Mouse (Mus musculus) hindbrain, embryonic 16.5 days (tissue): Measurements from ENCODE around the gene Supt4a. TPM values are rescaled to one million over a fixed set of nuclear protein-coding genes. Genes with fewer than 3 reads are reported as not detected.

Source experiments
- ATAC-seq: fragments of 200-750 bp; cut with Nextera tagmentation; 2 replicates; pipeline ENCODE4 v1.8.0; 2017; ENCODE audit warnings: moderate TSS enrichment, moderate library complexity
- H3K27ac ChIP-seq: fragments of 300-500 bp; sonication (generic); 2 replicates; pipeline ENCODE4 v1.5.1; 2014; ENCODE audit warnings: low read depth, mild to moderate bottlenecking, control low read depth, low read length, moderate library complexity
- H3K27me3 ChIP-seq: fragments of 300-500 bp; sonication (generic); replicated peaks from 2 replicates; pipeline ENCODE4 v1.6.1; 2014; ENCODE audit warnings: low read length; ENCODE audit not compliant: control insufficient read depth, insufficient read depth
- H3K36me3 ChIP-seq: fragments of 300-500 bp; sonication (generic); 2 replicates; pipeline ENCODE4 v1.6.1; 2014; ENCODE audit warnings: mild to moderate bottlenecking, low read length, moderate library complexity, mixed read lengths; ENCODE audit not compliant: control insufficient read depth, insufficient read depth
- H3K4me1 ChIP-seq: fragments of 300-500 bp; sonication (generic); 2 replicates; pipeline ENCODE4 v1.6.1; 2014; ENCODE audit warnings: low read depth, low read length; ENCODE audit not compliant: control insufficient read depth, insufficient read depth
- H3K4me2 ChIP-seq: fragments of 300-500 bp; sonication (generic); 2 replicates; pipeline ENCODE4 v1.6.1; 2014; ENCODE audit warnings: mild to moderate bottlenecking, low read length, control low read depth, moderate library complexity
- H3K4me3 ChIP-seq: fragments of 300-500 bp; sonication (generic); 2 replicates; pipeline ENCODE4 v1.5.1; 2014; ENCODE audit warnings: mild to moderate bottlenecking, low read length, control low read depth, moderate library complexity
- H3K9ac ChIP-seq: fragments of 300-500 bp; sonication (generic); 2 replicates; pipeline ENCODE4 v1.6.1; 2014; ENCODE audit warnings: low read depth, mild to moderate bottlenecking, control low read depth, low read length, moderate library complexity
- H3K9me3 ChIP-seq: fragments of 300-500 bp; sonication (generic); 2 replicates; pipeline ENCODE4 v1.6.1; 2014; ENCODE audit warnings: mild to moderate bottlenecking, low read length, moderate library complexity; ENCODE audit not compliant: control insufficient read depth
- WGBS: fragments of 180-500 bp; shearing (Covaris S2); extraction: QIAGEN DNeasy Blood & Tissue Kit; methylation state at CpG from one replicate; pipeline ENCODE4 v1.1.7; 2014; 5-methylcytosine and 5-hydroxymethylcytosine counted together
- microRNA counts: library from miRNA; unstranded; fragments of <30 nt; microRNA quantifications from one replicate; lab custom pipeline; 2016
- microRNA-seq: library from miRNA; unstranded; fragments of <30 nt; microRNA quantifications from one replicate; pipeline ENCODE4, GENCODE M21; 2017
- polyA plus RNA-seq: library from polyadenylated mRNA; unstranded; fragments of >200 nt; fragmentation: Nextera tagmentation; extraction: Ambion mirVana; gene quantifications from 2 replicates; pipeline ENCODE4 v1.2.1, GENCODE M21; 2015

The Supt4a gene
- polyA plus RNA-seq, 1 experiment from 2014 or later = 121 TPM

GRCm38 (mm10) chr11:87772354-87772753 is 35.0 kb downstream of the Supt4a start:
- Histone ChIP-seq H3K4me1 (no peaks in the 10 kb centered on the region), H3K27ac (no peak overlapping the region), H3K27me3 (no peaks in the 10 kb centered on the region; the same call in 1 of the 2 replicates), H3K9me3 (no peaks in the 10 kb centered on the region), H3K9ac (no peak overlapping the region), H3K4me3 (no peak overlapping the region), H3K36me3 (peaks cover 36% of the 10 kb centered on the region), H3K4me2 (no peak overlapping the region)
- 94% methylated on average over 3 of the region's 3 CpGs for WGBS
- no peak for ATAC-seq

- H3K4me1 ChIP-seq = peaks cover 8% of the 10 kb centered on the region; the same call in 1 of the 2 replicates
- H3K9ac ChIP-seq = peak overlapping the region; percentile 62
- H3K36me3 ChIP-seq = peaks cover 17% of the 10 kb centered on the region
- peak overlapping the region; percentile 29; the same call in 1 of the 2 replicates for H3K27ac ChIP-seq
- ATAC-seq = peak; percentile 73
- H3K27me3 ChIP-seq = no peaks in the 10 kb centered on the region; the same call in 1 of the 2 replicates
- H3K4me3 ChIP-seq = peak overlapping the region; percentile 34
- 9% methylated on average over 21 of the region's 32 CpGs for WGBS
- no peaks in the 10 kb centered on the region for H3K9me3 ChIP-seq
- H3K4me2 ChIP-seq = peak overlapping the region; percentile 60
Measured at GRCm38 (mm10) chr11:87778100-87778765, 40.9 kb downstream of the Supt4a start.

GRCm38 (mm10) chr11:87778915-87779314 is 41.6 kb downstream of the Supt4a start:
- H3K27ac ChIP-seq = no peak overlapping the region
- WGBS = 41% methylated on average over 12 of the region's 12 CpGs
- peaks cover 17% of the 10 kb centered on the region for H3K36me3 ChIP-seq
- H3K27me3 ChIP-seq = no peaks in the 10 kb centered on the region; the same call in 1 of the 2 replicates
- peak overlapping the region; percentile 60 for H3K4me2 ChIP-seq
- H3K4me3 ChIP-seq = peak overlapping the region; percentile 34; the same call in 1 of the 2 replicates
- no peaks in the 10 kb centered on the region for H3K9me3 ChIP-seq
- peak overlapping the region; percentile 62 for H3K9ac ChIP-seq
- peaks cover 8% of the 10 kb centered on the region; the same call in 1 of the 2 replicates for H3K4me1 ChIP-seq
- 0 out of 2 replicates have a peak, but pooled peaks have one; percentile 25 for ATAC-seq

GRCm38 (mm10) chr11:87779392-87779791 is 42.0 kb downstream of the Supt4a start:
- H3K4me3 ChIP-seq = no peak overlapping the region
- WGBS = 81% methylated on average over 4 of the region's 4 CpGs
- peaks cover 17% of the 10 kb centered on the region for H3K36me3 ChIP-seq
- no peak overlapping the region for H3K4me2 ChIP-seq
- no peaks in the 10 kb centered on the region for H3K9me3 ChIP-seq
- no peak overlapping the region for H3K27ac ChIP-seq
- peaks cover 8% of the 10 kb centered on the region; the same call in 1 of the 2 replicates for H3K4me1 ChIP-seq
- ATAC-seq = no peak
- no peaks in the 10 kb centered on the region; the same call in 1 of the 2 replicates for H3K27me3 ChIP-seq
- no peak overlapping the region for H3K9ac ChIP-seq

GRCm38 (mm10) chr11:87780130-87780529 is 42.8 kb downstream of the Supt4a start:
- Histone ChIP-seq H3K9me3 (no peaks in the 10 kb centered on the region), H3K9ac (no peak overlapping the region), H3K4me2 (no peak overlapping the region), H3K4me1 (peaks cover 8% of the 10 kb centered on the region; the same call in 1 of the 2 replicates), H3K36me3 (peaks cover 15% of the 10 kb centered on the region), H3K27ac (no peak overlapping the region), H3K27me3 (no peaks in the 10 kb centered on the region; the same call in 1 of the 2 replicates), H3K4me3 (no peak overlapping the region)
- no peak for ATAC-seq
- WGBS = 83% methylated on average over 8 of the region's 8 CpGs

GRCm38 (mm10) chr11:87790088-87790487 is 52.7 kb downstream of the Supt4a start:
- Histone ChIP-seq H3K4me1 (no peaks in the 10 kb centered on the region), H3K27ac (no peak overlapping the region), H3K9ac (no peak overlapping the region), H3K27me3 (no peaks in the 10 kb centered on the region), H3K4me3 (no peak overlapping the region), H3K4me2 (no peak overlapping the region), H3K9me3 (no peaks in the 10 kb centered on the region), H3K36me3 (peaks cover under 1% of the 10 kb centered on the region; the same call in 1 of the 2 replicates)
- WGBS = 93% methylated on average over 6 of the region's 6 CpGs
- ATAC-seq = no peak

MicroRNAs encoded within 50 kb of the gene (microRNA counts, 519-probe panel; counts per million panel counts)
- 2,674 counts per million, percentile 71 among the panel's probes with 10 or more counts for microRNA mmu-miR-142-3p (lab: Ali Mortazavi, UCI)
- microRNA mmu-miR-142-5p (lab: Ali Mortazavi, UCI) = 3,117 counts per million, percentile 83 among the panel's probes with 10 or more counts

Small RNA genes within 50 kb of the gene (microRNA-seq; reads per million reads assigned to microRNA genes)
- gene Mir142 (not detected), gene Mir142b (not detected)

Other genes with a start within 250 kb of the Supt4a start
- gene Gm11492, start 170.9 kb upstream of the Supt4a start, polyA plus RNA-seq = not detected in 2 replicates
- gene Sept4, start 168.6 kb upstream of the Supt4a start, polyA plus RNA-seq = 43.4 and 47.7 TPM in 2 replicates
- 40.3 and 51.6 TPM in 2 replicates for gene Mtmr4, start 145.4 kb upstream of the Supt4a start, polyA plus RNA-seq
- 0.34 and 0.45 TPM in 2 replicates for gene Hsf5, start 120.4 kb upstream of the Supt4a start, polyA plus RNA-seq
- gene Rnf43, start 74.8 kb upstream of the Supt4a start, polyA plus RNA-seq = 0.71 and 1.5 TPM in 2 replicates
- 38.4 and 46.1 TPM in 2 replicates for gene Tspoap1, start 23.0 kb downstream of the Supt4a start, polyA plus RNA-seq
- gene Mpo, start 56.0 kb downstream of the Supt4a start, polyA plus RNA-seq = 0.10 and 0.45 TPM in 2 replicates
- gene Lpo, start 90.7 kb downstream of the Supt4a start, polyA plus RNA-seq = 2.3 and 4.5 TPM in 2 replicates
- gene Mks1, start 115.7 kb downstream of the Supt4a start, polyA plus RNA-seq = 11.3 and 12.2 TPM in 2 replicates
- gene Epx, start 138.0 kb downstream of the Supt4a start, polyA plus RNA-seq = 0.47 and 1.4 TPM in 2 replicates
- gene Olfr462, start 154.7 kb downstream of the Supt4a start, polyA plus RNA-seq = not detected in 2 replicates
- not detected in 2 replicates for gene Olfr463, start 159.8 kb downstream of the Supt4a start, polyA plus RNA-seq
- 0.10 and 0.26 TPM in 2 replicates for gene Olfr464, start 183.4 kb downstream of the Supt4a start, polyA plus RNA-seq
- gene Dynll2, start 250.0 kb downstream of the Supt4a start, polyA plus RNA-seq = 54.5 and 54.6 TPM in 2 replicates